Mouse (Mus musculus) kidney, adult 2 months (tissue): ENCODE data around the gene Pnck. TPM values are rescaled to one million over a fixed set of nuclear protein-coding genes. Genes with fewer than 3 reads are reported as not detected.

Experiments
- DNase-seq: peaks from one replicate; pipeline ENCODE4 v3.0.0; 2021
- H3K27ac ChIP-seq: fragments of 200-500 bp; 2 replicates; pipeline ENCODE4 v1.5.1; 2012; ENCODE audit warnings: low read depth, low read length, control low read depth, inconsistent platforms; ENCODE audit not compliant: insufficient read depth
- H3K27me3 ChIP-seq: fragments of 200-500 bp; replicated peaks from 2 replicates; pipeline ENCODE4 v1.6.1; 2012; ENCODE audit warnings: mild to moderate bottlenecking, moderate library complexity, low read length, inconsistent platforms; ENCODE audit not compliant: control insufficient read depth, insufficient read depth
- H3K36me3 ChIP-seq: fragments of 200-500 bp; 2 replicates; pipeline ENCODE4 v1.6.1; 2012; ENCODE audit warnings: mild to moderate bottlenecking, moderate library complexity, low read length, inconsistent platforms; ENCODE audit not compliant: control insufficient read depth, insufficient read depth
- H3K4me1 ChIP-seq: fragments of 200-500 bp; 2 replicates; pipeline ENCODE4 v1.6.1; 2011; ENCODE audit warnings: low read length; ENCODE audit not compliant: control insufficient read depth, insufficient read depth
- H3K4me3 ChIP-seq: fragments of 200-500 bp; 2 replicates; pipeline ENCODE4 v1.5.1; 2011; ENCODE audit warnings: mild to moderate bottlenecking, low read depth, low read length, control low read depth; ENCODE audit not compliant: insufficient read depth
- CTCF ChIP-seq: fragments of 200-500 bp; conservative IDR thresholded peaks from 2 replicates; pipeline ENCODE4 v1.5.1; 2011; ENCODE audit warnings: low read depth, mild to moderate bottlenecking, control low read depth, low read length, moderate library complexity, mixed read lengths; ENCODE audit not compliant: insufficient read depth, insufficient read length
- POLR2A ChIP-seq: fragments of 200-500 bp; IDR thresholded peaks from one replicate; pipeline ENCODE4 v1.6.1; 2011; ENCODE audit warnings: low read depth, low read length, control low read depth
- WGBS: fragments of 180-500 bp; shearing (Covaris S2); methylation state at CpG from one replicate; pipeline ENCODE4 v1.1.7; 2018; 5-methylcytosine and 5-hydroxymethylcytosine counted together
- polyA plus RNA-seq: library from polyadenylated mRNA; depleted of rRNA; stranded (reverse); fragments of >200 nt; gene quantifications from 2 replicates; pipeline ENCODE4 v1.2.3, GENCODE M21; 2012; rRNA removed

Pnck gene
- polyA plus RNA-seq, 1 experiment = 1.3 TPM

- H3K4me3 ChIP-seq = peak within 1 kb of the TSS; percentile 45
- H3K4me1 ChIP-seq = no peaks in the 10 kb centered on the region
- TF ChIP-seq POLR2A = no peak
- no peak for TF ChIP-seq CTCF
- no peaks in the 10 kb centered on the region for H3K36me3 ChIP-seq
- H3K27ac ChIP-seq = no peak within 1 kb of the TSS
- DNase-seq = peak; percentile 57
- under 1% methylated on average over 22 of the region's 28 CpGs for WGBS
- H3K27me3 ChIP-seq = no peaks in the 10 kb centered on the region
These were observed 20.7 kb downstream of the Pnck start, which contains the start of gene Dusp9 for GRCm38 (mm10) chrX:73639255-73639675. Gene Dusp9 (plus strand): TSS chrX:73639419.

GRCm38 (mm10) chrX:73637415-73637814 lies 22.5 kb downstream of the Pnck start:
- H3K4me3 ChIP-seq = no peak overlapping the region
- H3K36me3 ChIP-seq = no peaks in the 10 kb centered on the region
- no peak for TF ChIP-seq CTCF
- TF ChIP-seq POLR2A = no peak
- no peak overlapping the region for H3K27ac ChIP-seq
- no peaks in the 10 kb centered on the region for H3K27me3 ChIP-seq
- DNase-seq = no peak
- no peaks in the 10 kb centered on the region for H3K4me1 ChIP-seq
- WGBS = 4% methylated on average over 17 of the region's 19 CpGs

- Histone ChIP-seq H3K4me3 (no peak overlapping the region), H3K4me1 (no peaks in the 10 kb centered on the region), H3K27me3 (no peaks in the 10 kb centered on the region), H3K36me3 (no peaks in the 10 kb centered on the region), H3K27ac (no peak overlapping the region)
- no peak for DNase-seq
- TF ChIP-seq CTCF (no peak), POLR2A (no peak)
- WGBS = 9% methylated on average over 14 of the region's 19 CpGs
These were observed 24.5 kb downstream of the Pnck start for GRCm38 (mm10) chrX:73635425-73635824.

GRCm38 (mm10) chrX:73626981-73627380 lies 32.9 kb downstream of the Pnck start:
- Histone ChIP-seq H3K27ac (no peak overlapping the region), H3K27me3 (no peaks in the 10 kb centered on the region), H3K4me1 (no peaks in the 10 kb centered on the region), H3K36me3 (no peaks in the 10 kb centered on the region), H3K4me3 (no peak overlapping the region)
- no peak for DNase-seq
- TF ChIP-seq POLR2A = no peak
- no peak for TF ChIP-seq CTCF

- Histone ChIP-seq H3K4me3 (no peak overlapping the region), H3K27me3 (no peaks in the 10 kb centered on the region), H3K27ac (no peak overlapping the region), H3K36me3 (no peaks in the 10 kb centered on the region), H3K4me1 (no peaks in the 10 kb centered on the region)
- DNase-seq = no peak
- TF ChIP-seq CTCF (no peak), POLR2A (no peak)
- 98% methylated on average over 2 of the region's 2 CpGs for WGBS
These were observed 40.0 kb downstream of the Pnck start for GRCm38 (mm10) chrX:73619890-73620289.

- Histone ChIP-seq H3K4me1 (no peaks in the 10 kb centered on the region), H3K27ac (no peak overlapping the region), H3K27me3 (no peaks in the 10 kb centered on the region), H3K4me3 (no peak overlapping the region), H3K36me3 (no peaks in the 10 kb centered on the region)
- DNase-seq = no peak
- TF ChIP-seq CTCF (no peak), POLR2A (no peak)
These were observed 40.5 kb downstream of the Pnck start for GRCm38 (mm10) chrX:73619401-73619800.

GRCm38 (mm10) chrX:73615876-73616275 lies 44.0 kb downstream of the Pnck start:
- Histone ChIP-seq H3K36me3 (no peaks in the 10 kb centered on the region), H3K4me3 (no peak overlapping the region), H3K27ac (no peak overlapping the region), H3K27me3 (no peaks in the 10 kb centered on the region), H3K4me1 (no peaks in the 10 kb centered on the region)
- 100% methylated on average over 1 of the region's 1 CpGs for WGBS
- DNase-seq = peak; percentile 5
- TF ChIP-seq POLR2A = no peak
- peak; percentile 31; the same call in 1 of the 2 replicates for TF ChIP-seq CTCF

GRCm38 (mm10) chrX:73613665-73614064 lies 46.3 kb downstream of the Pnck start:
- Histone ChIP-seq H3K27me3 (no peaks in the 10 kb centered on the region), H3K27ac (peak overlapping the region; percentile 78), H3K4me1 (no peaks in the 10 kb centered on the region), H3K36me3 (no peaks in the 10 kb centered on the region), H3K4me3 (no peak overlapping the region)
- 24% methylated on average over 4 of the region's 4 CpGs for WGBS
- TF ChIP-seq CTCF (no peak), POLR2A (no peak)
- DNase-seq = peak; percentile 30

Other genes starting within 250 kb of the Pnck start
- gene Zfp92, start 249.0 kb downstream of the Pnck start, polyA plus RNA-seq = 0.06 TPM in 1 of 2 replicates, not detected in the other
- not detected in 2 replicates for gene Trex2, start 224.8 kb downstream of the Pnck start, polyA plus RNA-seq
- 12.9 and 13.8 TPM in 2 replicates for gene Haus7, start 201.1 kb downstream of the Pnck start, polyA plus RNA-seq
- 277 and 333 TPM in 2 replicates for gene Bgn, start 176.5 kb downstream of the Pnck start, polyA plus RNA-seq
- 0.11 and 0.13 TPM in 2 replicates for gene Atp2b3, start 157.0 kb downstream of the Pnck start, polyA plus RNA-seq
- gene Dusp9, start 20.7 kb downstream of the Pnck start, polyA plus RNA-seq = 8.4 and 9.2 TPM in 2 replicates
- gene Slc6a8, start 13.0 kb upstream of the Pnck start, polyA plus RNA-seq = 228 and 237 TPM in 2 replicates
- 81.7 and 111 TPM in 2 replicates for gene Bcap31, start 56.1 kb upstream of the Pnck start, polyA plus RNA-seq
- gene Abcd1, start 56.5 kb upstream of the Pnck start, polyA plus RNA-seq = 20.0 and 20.2 TPM in 2 replicates
- 0.58 and 0.83 TPM in 2 replicates for gene Plxnb3, start 97.0 kb upstream of the Pnck start, polyA plus RNA-seq
- gene Srpk3, start 114.3 kb upstream of the Pnck start, polyA plus RNA-seq = 2.6 and 4.0 TPM in 2 replicates
- 749 and 831 TPM in 2 replicates for gene Idh3g, start 126.8 kb upstream of the Pnck start, polyA plus RNA-seq
- 239 and 253 TPM in 2 replicates for gene Ssr4, start 126.9 kb upstream of the Pnck start, polyA plus RNA-seq
- 0.88 and 0.94 TPM in 2 replicates for gene Pdzd4, start 164.9 kb upstream of the Pnck start, polyA plus RNA-seq
- gene Avpr2, start 232.0 kb upstream of the Pnck start, polyA plus RNA-seq = 35.3 and 41.0 TPM in 2 replicates
- gene L1cam, start 236.0 kb upstream of the Pnck start, polyA plus RNA-seq = 26.5 TPM in 2 replicates